9 mouse cellular contexts compared by ENCODE assay signal in the genomic region with DNA sequence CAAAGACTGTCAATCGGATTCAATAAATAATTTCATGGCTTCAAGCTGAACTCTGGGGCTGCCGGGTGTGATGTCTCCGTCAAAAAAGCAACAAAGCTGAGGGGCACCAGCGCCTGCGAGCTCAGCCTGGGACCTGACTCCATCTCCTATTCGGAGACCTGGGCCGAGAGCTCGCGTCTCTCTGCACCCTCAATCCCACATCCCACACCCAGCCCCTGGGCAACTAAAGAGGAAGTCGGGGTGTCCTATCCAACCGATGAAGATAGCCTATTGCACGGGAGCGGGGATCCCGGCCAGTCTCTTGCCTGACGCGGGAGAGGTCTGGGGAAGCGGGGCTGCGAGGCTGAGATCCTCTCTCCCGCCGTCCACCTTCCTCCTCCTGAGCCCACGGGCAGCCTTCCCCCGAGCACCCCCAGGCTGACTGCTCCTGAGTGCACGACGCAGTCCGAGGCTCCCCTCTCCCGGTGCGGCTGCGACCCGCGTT. TPM values are rescaled to one million over a fixed set of nuclear protein-coding genes. Genes with fewer than 3 reads are reported as not detected.
DNase-seq lines count a peak whose midpoint lies in the region; ATAC-seq and TF ChIP-seq lines count a peak whose summit lies in the region.
"Had no signal": no experiment of that assay in that cellular context is flagged by ENCODE, and none has a peak within 500 bp of the region (broad histone marks: within the 10 kb centered on the region; RNA-seq: fewer than 3 reads in every experiment).

No protein-coding gene starts in this region.

- peak overlapping the region; percentile 87 for H3K4me3 ChIP-seq in forebrain, embryonic 14.5 days (ENCODE audit: low read depth, low read length)
- H3K4me3 ChIP-seq in hindbrain, postnatal 0 days (ENCODE audit: low read length) = peak overlapping the region; percentile 86
- H3K4me3 ChIP-seq in liver, embryonic 16.5 days (ENCODE audit: low read depth, low read length) = peak overlapping the region; percentile 70

- peak overlapping the region; percentile 94 for H3K27ac ChIP-seq in forebrain, embryonic 14.5 days (ENCODE audit: low read depth, low read length)
- peak overlapping the region; percentile 93 for H3K27ac ChIP-seq in hindbrain, postnatal 0 days
- peak overlapping the region; percentile 60 for H3K27ac ChIP-seq in liver, embryonic 16.5 days (ENCODE audit: low read length)

- no peaks in the 10 kb centered on the region for H3K27me3 ChIP-seq in forebrain, embryonic 14.5 days (replicated peaks; ENCODE audit: control insufficient read depth, insufficient read depth, low read length)
- H3K27me3 ChIP-seq in hindbrain, postnatal 0 days (ENCODE audit: insufficient read depth, low read length) = no peaks in the 10 kb centered on the region
- H3K27me3 ChIP-seq in liver, embryonic 16.5 days (ENCODE audit: control insufficient read depth, insufficient read depth, low read depth, low read length) = peaks cover 25% of the 10 kb centered on the region

- under 1% methylated on average over 22 of the region's 30 CpGs for WGBS in forebrain, embryonic 14.5 days
- 1% methylated on average over 24 of the region's 30 CpGs for WGBS in hindbrain, postnatal 0 days
- 1% methylated on average over 30 of the region's 30 CpGs for WGBS in liver, embryonic 16.5 days (ENCODE audit: insufficient replicate concordance)

- peak; percentile 19; the same call in 1 of the 2 replicates for ATAC-seq in forebrain, embryonic 14.5 days
- ATAC-seq in hindbrain, postnatal 0 days = peak; percentile 10; the same call in 1 of the 2 replicates
- ATAC-seq in liver, embryonic 16.5 days (ENCODE audit: low read depth) = peak; percentile 20

- H3K9ac ChIP-seq in forebrain, embryonic 14.5 days (ENCODE audit: low read length) = peak overlapping the region; percentile 91
- H3K9ac ChIP-seq in hindbrain, postnatal 0 days (replicated peaks; ENCODE audit: low read length) = peak overlapping the region; percentile 91
- peak overlapping the region; percentile 69 for H3K9ac ChIP-seq in liver, embryonic 16.5 days (ENCODE audit: low read depth, low read length)

- peak overlapping the region; percentile 76 for H3K4me2 ChIP-seq in forebrain, embryonic 14.5 days (ENCODE audit: low read length)
- H3K4me2 ChIP-seq in hindbrain, postnatal 0 days (ENCODE audit: low read depth, low read length) = peak overlapping the region; percentile 82
- peak overlapping the region; percentile 90 for H3K4me2 ChIP-seq in liver, embryonic 16.5 days (ENCODE audit: low read depth, low read length)

- no peak for TF ChIP-seq CTCF in hindbrain, postnatal 0 days (IDR thresholded peaks at IDR 0.05; ENCODE audit: low read depth)

- no peaks in the 10 kb centered on the region for H3K9me3 ChIP-seq in forebrain, embryonic 14.5 days (replicated peaks; ENCODE audit: control insufficient read depth, low read length)
- no peaks in the 10 kb centered on the region for H3K9me3 ChIP-seq in hindbrain, postnatal 0 days (ENCODE audit: low read length)
- no peaks in the 10 kb centered on the region for H3K9me3 ChIP-seq in liver, embryonic 16.5 days (replicated peaks; ENCODE audit: control insufficient read depth, low read length)

- intact Hi-C loops in gastrocnemius, postnatal 14 days (cut with DNase I; ENCODE audit: low total_unique reads) = loop anchor here (10.0 kb wide), 1 partner anchor 171 kb away; no protein-coding TSS in a partner anchor

- no peaks in the 10 kb centered on the region for H3K36me3 ChIP-seq in forebrain, embryonic 14.5 days (ENCODE audit: control insufficient read depth, insufficient read depth, low read length)
- H3K36me3 ChIP-seq in hindbrain, postnatal 0 days (ENCODE audit: insufficient read depth, low read length) = no peaks in the 10 kb centered on the region
- H3K36me3 ChIP-seq in liver, embryonic 16.5 days (ENCODE audit: control insufficient read depth, insufficient read depth) = no peaks in the 10 kb centered on the region
- H3K36me3 ChIP-seq: G1E had no signal

- DNase-seq in gastrocnemius, postnatal 14 days = peak; percentile 42
- no peak for DNase-seq in gastrocnemius, postnatal 10 days
- peak; percentile 9 for DNase-seq in adrenal gland, adult 8-10 months
- DNase-seq in forebrain, embryonic 14.5 days (ENCODE audit: low spot score) = peak; percentile 36
- peak; percentile 20 for DNase-seq in hindbrain, postnatal 0 days (ENCODE audit: low spot score)
- peak; percentile 68 for DNase-seq in neural tube, embryonic 10.5 days (ENCODE audit: extremely low spot score, low spot score)
- peak; percentile 71 for DNase-seq in thymus, postnatal 4 days

- peaks cover 12% of the 10 kb centered on the region for H3K4me1 ChIP-seq in forebrain, embryonic 14.5 days (ENCODE audit: control insufficient read depth, insufficient read depth, low read length)
- peaks cover 11% of the 10 kb centered on the region for H3K4me1 ChIP-seq in hindbrain, postnatal 0 days (ENCODE audit: insufficient read depth, low read length)
- peaks cover 13% of the 10 kb centered on the region for H3K4me1 ChIP-seq in liver, embryonic 16.5 days (ENCODE audit: control insufficient read depth, low read depth, low read length)

RNA-seq across cellular contexts. Expression of gene Ankrd44, which starts 0.7 kb away (rescaled TPM):
- total RNA-seq in gastrocnemius, postnatal 14 days (2021) = 10 to 100 TPM in 1 of 2 experiments, 1 to 10 TPM in 1; 7.6 to 11.4 TPM
- 10 to 100 TPM; 14.5 to 16.9 TPM for total RNA-seq in gastrocnemius, postnatal 10 days (2021)
- total RNA-seq in adrenal gland, adult 8-10 months (2022) = 10 to 100 TPM; 11.6 to 30.3 (median 23.4) TPM
- 18.9 and 24.4 TPM in 2 replicates for polyA plus RNA-seq in forebrain, embryonic 14.5 days (2014; fragmentation: Nextera tagmentation; extraction: Ambion mirVana)
- total RNA-seq in hindbrain, postnatal 0 days (2014; rRNA removed) = 41.9 and 82.9 TPM in 2 replicates
- 13.7 and 13.8 TPM in 2 replicates for polyA plus RNA-seq in hindbrain, postnatal 0 days (2015; fragmentation: Nextera tagmentation; extraction: Ambion mirVana)
- 4.8 and 4.9 TPM in 2 replicates for polyA plus RNA-seq in liver, embryonic 16.5 days (2015; fragmentation: Nextera tagmentation; extraction: Ambion mirVana)
